Comparison of ENCODE assay signal across 13 mouse cellular contexts in the genomic region with DNA sequence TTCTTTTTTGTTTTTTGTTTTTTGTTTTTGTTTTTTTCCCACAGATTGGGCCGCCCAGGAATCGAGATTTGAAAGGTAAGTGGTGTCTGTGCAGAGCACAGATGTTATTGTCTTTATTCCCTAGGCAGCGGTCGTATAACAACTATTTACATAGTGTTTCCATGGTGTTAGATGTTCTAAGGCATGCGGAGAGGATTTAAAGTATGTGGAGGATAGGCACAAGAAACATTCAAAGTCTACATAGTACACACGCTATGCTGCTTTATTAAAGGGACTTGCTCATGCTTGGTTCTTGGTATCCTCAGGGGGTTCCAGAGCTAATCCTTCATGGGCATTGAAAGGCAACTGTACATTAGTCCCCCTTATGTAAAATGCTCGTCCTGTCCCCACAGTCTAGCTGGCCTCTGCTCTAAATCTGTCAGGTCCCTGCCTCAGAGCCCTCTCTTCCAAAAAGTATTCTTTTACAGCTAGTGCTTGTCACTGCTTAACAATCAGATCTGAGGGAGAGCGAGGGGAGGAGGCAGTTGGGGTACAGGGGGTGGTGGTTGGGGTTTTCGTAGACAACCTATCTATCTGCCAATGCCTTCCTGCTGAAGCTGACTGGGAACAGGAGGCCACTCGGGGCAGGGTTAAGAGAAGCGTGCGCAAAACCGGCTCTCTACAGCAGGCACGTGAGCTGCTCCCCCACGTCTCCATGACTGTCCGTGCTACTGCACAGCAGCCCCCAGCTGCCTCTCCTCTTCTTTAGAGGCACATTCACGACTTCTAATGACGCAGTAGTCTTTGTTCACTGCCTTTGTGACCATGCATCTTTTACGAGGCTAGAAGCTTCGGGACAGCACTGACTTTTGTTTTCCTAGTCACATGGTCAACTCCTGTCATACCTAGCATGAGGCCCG. TPM values are rescaled to one million over a fixed set of nuclear protein-coding genes. Genes with fewer than 3 reads are reported as not detected.
DNase-seq lines count a peak whose midpoint lies in the region; ATAC-seq and TF ChIP-seq lines count a peak whose summit lies in the region.
"Had no signal": no experiment of that assay in that cellular context is flagged by ENCODE, and none has a peak within 500 bp of the region (broad histone marks: within the 10 kb centered on the region; RNA-seq: fewer than 3 reads in every experiment).

No protein-coding gene starts in this region.

- WGBS in intestine, embryonic 14.5 days = 42% methylated on average over 21 of the region's 21 CpGs
- 39% methylated on average over 21 of the region's 21 CpGs for WGBS in intestine, postnatal 0 days
- WGBS in hindbrain, embryonic 11.5 days = 29% methylated on average over 21 of the region's 21 CpGs
- 5% methylated on average over 21 of the region's 21 CpGs for WGBS in midbrain, embryonic 14.5 days

- no peak overlapping the region for H3K9ac ChIP-seq in intestine, embryonic 14.5 days (ENCODE audit: low read length)
- H3K9ac ChIP-seq in intestine, postnatal 0 days (ENCODE audit: low read depth, low read length) = no peak overlapping the region
- H3K9ac ChIP-seq in hindbrain, embryonic 11.5 days (ENCODE audit: low read depth, low read length) = no peak overlapping the region; the same call in 1 of the 2 replicates
- no peak overlapping the region; the same call in 1 of the 2 replicates for H3K9ac ChIP-seq in midbrain, embryonic 14.5 days (replicated peaks; ENCODE audit: low read length)
- H3K9ac ChIP-seq: embryonic facial prominence, embryonic 12.5 days had no signal

- no peak for ATAC-seq in intestine, embryonic 14.5 days (replicated peaks; ENCODE audit: low FRiP score, low TSS enrichment, low read depth)
- ATAC-seq in intestine, postnatal 0 days = no peak
- ATAC-seq in hindbrain, embryonic 11.5 days (ENCODE audit: low FRiP score) = peak; percentile 81
- peak; percentile 57; the same call in 1 of the 2 replicates for ATAC-seq in midbrain, embryonic 14.5 days (ENCODE audit: low FRiP score, low TSS enrichment)

- no peaks in the 10 kb centered on the region for H3K27me3 ChIP-seq in intestine, embryonic 14.5 days (replicated peaks; ENCODE audit: control insufficient read depth, insufficient read depth, low read length)
- H3K27me3 ChIP-seq in intestine, postnatal 0 days (replicated peaks; ENCODE audit: control insufficient read depth, insufficient read depth, low read length) = no peaks in the 10 kb centered on the region
- H3K27me3 ChIP-seq in hindbrain, embryonic 11.5 days (ENCODE audit: control insufficient read depth, insufficient read depth, low read length) = no peaks in the 10 kb centered on the region
- no peaks in the 10 kb centered on the region for H3K27me3 ChIP-seq in midbrain, embryonic 14.5 days (ENCODE audit: control insufficient read depth, insufficient read depth, low read length)
- H3K27me3 ChIP-seq: embryonic facial prominence, embryonic 12.5 days had no signal

- no peaks in the 10 kb centered on the region for H3K9me3 ChIP-seq in intestine, embryonic 14.5 days (ENCODE audit: control insufficient read depth, low read length)
- H3K9me3 ChIP-seq in intestine, postnatal 0 days (ENCODE audit: control insufficient read depth) = no peaks in the 10 kb centered on the region
- no peaks in the 10 kb centered on the region for H3K9me3 ChIP-seq in hindbrain, embryonic 11.5 days (ENCODE audit: control insufficient read depth, low read length)
- no peaks in the 10 kb centered on the region for H3K9me3 ChIP-seq in midbrain, embryonic 14.5 days (ENCODE audit: control insufficient read depth, low read length)
- H3K9me3 ChIP-seq: embryonic facial prominence, embryonic 12.5 days; heart, embryonic 10.5 days had no signal

- intact Hi-C loops in heart, postnatal 36 days (cut with DNase I) = no loop called here

- H3K27ac ChIP-seq in intestine, embryonic 14.5 days (ENCODE audit: low read depth) = no peak overlapping the region
- no peak overlapping the region for H3K27ac ChIP-seq in intestine, postnatal 0 days (ENCODE audit: low read depth, low read length)
- H3K27ac ChIP-seq in hindbrain, embryonic 11.5 days (ENCODE audit: low read depth, low read length) = peak overlapping the region; percentile 89
- H3K27ac ChIP-seq in midbrain, embryonic 14.5 days (replicated peaks; ENCODE audit: low read depth, low read length) = peak overlapping the region; percentile 63
- H3K27ac ChIP-seq: embryonic facial prominence, embryonic 12.5 days; heart, embryonic 10.5 days had no signal

- H3K36me3 ChIP-seq in intestine, embryonic 14.5 days (ENCODE audit: control insufficient read depth, insufficient read depth, low read length) = no peaks in the 10 kb centered on the region
- no peaks in the 10 kb centered on the region for H3K36me3 ChIP-seq in intestine, postnatal 0 days (ENCODE audit: control insufficient read depth, insufficient read depth)
- no peaks in the 10 kb centered on the region for H3K36me3 ChIP-seq in hindbrain, embryonic 11.5 days (ENCODE audit: control insufficient read depth, insufficient read depth, low read length)
- H3K36me3 ChIP-seq in midbrain, embryonic 14.5 days (ENCODE audit: control insufficient read depth, insufficient read depth, low read length) = no peaks in the 10 kb centered on the region
- H3K36me3 ChIP-seq: embryonic facial prominence, embryonic 12.5 days; G1E; heart, embryonic 10.5 days had no signal

- H3K4me1 ChIP-seq in intestine, embryonic 14.5 days (replicated peaks; ENCODE audit: control insufficient read depth, insufficient read depth, low read length) = no peaks in the 10 kb centered on the region
- H3K4me1 ChIP-seq in intestine, postnatal 0 days (replicated peaks; ENCODE audit: control insufficient read depth, insufficient read depth, low read length) = no peaks in the 10 kb centered on the region
- peaks cover 4% of the 10 kb centered on the region for H3K4me1 ChIP-seq in hindbrain, embryonic 11.5 days (replicated peaks; ENCODE audit: control insufficient read depth, insufficient read depth, low read length)
- H3K4me1 ChIP-seq in midbrain, embryonic 14.5 days (ENCODE audit: control insufficient read depth, insufficient read depth, low read length) = peaks cover 16% of the 10 kb centered on the region
- H3K4me1 ChIP-seq: embryonic facial prominence, embryonic 12.5 days had no signal

- no peak overlapping the region for H3K4me2 ChIP-seq in intestine, embryonic 14.5 days (ENCODE audit: low read length)
- H3K4me2 ChIP-seq in intestine, postnatal 0 days (replicated peaks; ENCODE audit: low read depth) = no peak overlapping the region
- H3K4me2 ChIP-seq in hindbrain, embryonic 11.5 days (replicated peaks; ENCODE audit: low read depth, low read length) = peak overlapping the region; percentile 29; the same call in 1 of the 2 replicates
- peak overlapping the region; percentile 35 for H3K4me2 ChIP-seq in midbrain, embryonic 14.5 days (ENCODE audit: low read length)
- H3K4me2 ChIP-seq: embryonic facial prominence, embryonic 12.5 days had no signal

- peak; percentile 62 for DNase-seq in intestine, embryonic 14.5 days (ENCODE audit: low spot score)
- DNase-seq in embryo, embryonic 11 days = peak; percentile 69
- DNase-seq in hindbrain, embryonic 11.5 days (ENCODE audit: low spot score) = peak; percentile 72
- DNase-seq in midbrain, embryonic 14.5 days = peak; percentile 70
- DNase-seq in urinary bladder, adult 18-20 months (ENCODE audit: low spot score in 2 of 2) = no peak
- DNase-seq in heart, postnatal 36 days = no peak
- DNase-seq in adrenal gland, postnatal 14 days = no peak
- DNase-seq: liver; lung, postnatal 4 days had no signal

- H3K4me3 ChIP-seq in intestine, embryonic 14.5 days (ENCODE audit: low read depth, low read length) = no peak overlapping the region
- H3K4me3 ChIP-seq in intestine, postnatal 0 days (ENCODE audit: low read depth, low read length) = no peak overlapping the region
- no peak overlapping the region for H3K4me3 ChIP-seq in hindbrain, embryonic 11.5 days (ENCODE audit: low read depth, low read length)
- H3K4me3 ChIP-seq in midbrain, embryonic 14.5 days (replicated peaks; ENCODE audit: low read depth, low read length) = peak overlapping the region; percentile 2; the same call in 1 of the 2 replicates
- H3K4me3 ChIP-seq: embryonic facial prominence, embryonic 12.5 days; heart, embryonic 10.5 days had no signal

- no peak for TF ChIP-seq CTCF in intestine, postnatal 0 days (IDR thresholded peaks at IDR 0.05; ENCODE audit: low read depth)

RNA-seq across cellular contexts. Expression of a gene that starts 51.8 kb away (rescaled TPM):
- polyA plus RNA-seq in intestine, embryonic 14.5 days (2014; fragmentation: Nextera tagmentation; extraction: Ambion mirVana) = 0.19 and 0.35 TPM in 2 replicates
- 0.17 and 0.26 TPM in 2 replicates for polyA plus RNA-seq in intestine, postnatal 0 days (2015; fragmentation: Nextera tagmentation; extraction: Ambion mirVana)
- 44.6 and 46.3 TPM in 2 replicates for polyA plus RNA-seq in hindbrain, embryonic 11.5 days (2014; fragmentation: Nextera tagmentation; extraction: Ambion mirVana)
- polyA plus RNA-seq in midbrain, embryonic 14.5 days (2014; fragmentation: Nextera tagmentation; extraction: Ambion mirVana) = 24.9 and 28.5 TPM in 2 replicates
- not detected for total RNA-seq in heart, postnatal 36 days (2021)
- total RNA-seq in adrenal gland, postnatal 14 days (2021) = 0.11 TPM in 1 of 2 replicates, not detected in the other
- polyA plus RNA-seq: G1E had no signal

Comparison
In these comparisons a context has a peak if more than half of its experiments do, and no peak if none do; other contexts are left out.
1. ATAC-seq: peak in hindbrain, embryonic 11.5 days (single experiment) and midbrain, embryonic 14.5 days (single experiment); none in intestine, embryonic 14.5 days (single experiment) and intestine, postnatal 0 days (single experiment).
2. DNase-seq: peak in intestine, embryonic 14.5 days (single experiment), embryo, embryonic 11 days (single experiment), hindbrain, embryonic 11.5 days (single experiment) and midbrain, embryonic 14.5 days (single experiment); none in urinary bladder, adult 18-20 months (0 of 2), heart, postnatal 36 days (0 of 2) and adrenal gland, postnatal 14 days (single experiment).
3. H3K27ac ChIP-seq: peak in hindbrain, embryonic 11.5 days (single experiment) and midbrain, embryonic 14.5 days (single experiment); none in intestine, embryonic 14.5 days (single experiment) and intestine, postnatal 0 days (single experiment).
4. H3K4me2 ChIP-seq: peak in hindbrain, embryonic 11.5 days (single experiment) and midbrain, embryonic 14.5 days (single experiment); none in intestine, embryonic 14.5 days (single experiment) and intestine, postnatal 0 days (single experiment).
5. RNA of a gene that starts 51.8 kb away (polyA plus RNA-seq): 44.6 to 46.3 TPM in hindbrain, embryonic 11.5 days and 24.9 to 28.5 TPM in midbrain, embryonic 14.5 days; 0.19 to 0.35 TPM in intestine, embryonic 14.5 days and 0.17 to 0.26 TPM in intestine, postnatal 0 days; every median in the first group is over 10 times any median in the second.